Comparison of ENCODE assay signal across 12 mouse cellular contexts in the genomic region with DNA sequence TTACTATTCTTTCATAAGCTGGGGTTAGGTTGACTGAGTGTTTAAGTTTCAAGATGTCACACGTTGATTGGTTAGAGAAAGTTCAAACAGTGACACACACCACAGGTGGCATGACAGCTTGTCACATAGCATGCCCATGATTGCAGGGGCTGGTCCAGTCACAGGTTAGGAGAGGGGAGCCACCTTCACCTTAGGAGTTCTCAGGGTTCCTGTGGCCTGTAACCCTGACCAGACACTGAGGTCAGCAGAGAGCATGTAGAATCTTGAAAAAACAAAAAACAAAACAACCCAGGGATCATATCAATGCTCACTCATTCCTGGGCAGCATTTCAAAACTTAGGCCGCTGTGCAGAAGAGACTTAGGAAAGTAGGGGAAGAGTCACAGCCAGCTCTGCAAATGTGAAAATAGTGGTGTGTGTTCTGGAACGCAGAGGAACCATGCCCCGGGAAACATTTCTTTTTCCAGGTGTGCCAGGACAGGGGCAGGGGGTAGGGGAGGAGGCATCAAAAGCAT. TPM values are rescaled to one million over a fixed set of nuclear protein-coding genes. Genes with fewer than 3 reads are reported as not detected.
A peak's percentile ranks its signal among the peaks of the same experiment; 100 is the strongest.
DNase-seq lines count a peak whose midpoint lies in the region; ATAC-seq lines count a peak whose summit lies in the region.
"Had no signal": no experiment of that assay in that cellular context is flagged by ENCODE, and none has a peak within 500 bp of the region (broad histone marks: within the 10 kb centered on the region; RNA-seq: fewer than 3 reads in every experiment).

No protein-coding gene starts in this region.

- WGBS in kidney, embryonic 15.5 days: 58% methylated on average over 4 of the region's 4 CpGs
- 51% methylated on average over 4 of the region's 4 CpGs for WGBS in heart, embryonic 13.5 days
- WGBS in stomach, embryonic 15.5 days: 37% methylated on average over 4 of the region's 4 CpGs

- H3K36me3 ChIP-seq in kidney, embryonic 15.5 days: no peaks in the 10 kb centered on the region
- H3K36me3 ChIP-seq in heart, embryonic 13.5 days: no peaks in the 10 kb centered on the region
- no peaks in the 10 kb centered on the region for H3K36me3 ChIP-seq in stomach, embryonic 15.5 days

- peak overlapping the region; percentile 47 for H3K4me2 ChIP-seq in kidney, embryonic 15.5 days
- peak overlapping the region; percentile 63 for H3K4me2 ChIP-seq in heart, embryonic 13.5 days
- H3K4me2 ChIP-seq in stomach, embryonic 15.5 days: 0 out of 2 replicates have a peak overlapping the region, but pooled peaks have one; percentile 36

- ATAC-seq in kidney, embryonic 15.5 days (replicated peaks; ENCODE audit: low FRiP score): no peak; the same call in 1 of the 2 replicates
- ATAC-seq in heart, embryonic 13.5 days (ENCODE audit: extremely low read depth, insufficient number of reproducible peaks, low FRiP score, low TSS enrichment): no peak
- no peak for ATAC-seq in stomach, embryonic 15.5 days (ENCODE audit: insufficient read depth, low FRiP score, low read depth)
- ATAC-seq: forebrain, postnatal 0 days had no signal

- no peak overlapping the region for H3K9ac ChIP-seq in kidney, embryonic 15.5 days
- peak overlapping the region; percentile 62 for H3K9ac ChIP-seq in heart, embryonic 13.5 days
- H3K9ac ChIP-seq in stomach, embryonic 15.5 days: no peak overlapping the region
- H3K9ac ChIP-seq: forebrain, postnatal 0 days had no signal

- H3K27me3 ChIP-seq in kidney, embryonic 15.5 days: no peaks in the 10 kb centered on the region
- H3K27me3 ChIP-seq in heart, embryonic 13.5 days (replicated peaks): no peaks in the 10 kb centered on the region
- H3K27me3 ChIP-seq in stomach, embryonic 15.5 days (replicated peaks): no peaks in the 10 kb centered on the region

- H3K27ac ChIP-seq in kidney, embryonic 15.5 days: peak overlapping the region; percentile 19; the same call in 1 of the 2 replicates
- H3K27ac ChIP-seq in heart, embryonic 13.5 days (replicated peaks): peak overlapping the region; percentile 42; the same call in 1 of the 2 replicates
- H3K27ac ChIP-seq in stomach, embryonic 15.5 days: no peak overlapping the region

- H3K4me3 ChIP-seq in kidney, embryonic 15.5 days (replicated peaks): no peak overlapping the region; the same call in 1 of the 2 replicates
- H3K4me3 ChIP-seq in heart, embryonic 13.5 days: peak overlapping the region; percentile 30; the same call in 1 of the 2 replicates
- no peak overlapping the region for H3K4me3 ChIP-seq in stomach, embryonic 15.5 days (replicated peaks)

- H3K4me1 ChIP-seq in kidney, embryonic 15.5 days: peaks cover 21% of the 10 kb centered on the region
- peaks cover 18% of the 10 kb centered on the region for H3K4me1 ChIP-seq in heart, embryonic 13.5 days
- H3K4me1 ChIP-seq in stomach, embryonic 15.5 days: peaks cover 9% of the 10 kb centered on the region; the same call in 1 of the 2 replicates

- no peak for DNase-seq in kidney, postnatal 10 days
- DNase-seq in right cerebral cortex, postnatal 4 days: peak; percentile 1
- DNase-seq in right cerebral cortex, postnatal 25 days: no peak
- no peak for DNase-seq in frontal cortex, postnatal 14 days (ENCODE audit: low spot score in 2 of 2)
- DNase-seq: cerebellum, adult 11 months; forebrain, postnatal 0 days had no signal

- no peaks in the 10 kb centered on the region for H3K9me3 ChIP-seq in kidney, embryonic 15.5 days (replicated peaks)
- no peaks in the 10 kb centered on the region for H3K9me3 ChIP-seq in heart, embryonic 13.5 days
- no peaks in the 10 kb centered on the region for H3K9me3 ChIP-seq in stomach, embryonic 15.5 days

RNA-seq across cellular contexts. Expression of a gene that starts 8.2 kb away (rescaled TPM):
- 0.40 and 0.57 TPM in 2 replicates for polyA plus RNA-seq in kidney, embryonic 15.5 days (2015; fragmentation: Nextera tagmentation; extraction: Ambion mirVana)
- 0.64 and 0.79 TPM in 2 replicates for polyA plus RNA-seq in heart, embryonic 13.5 days (2015; fragmentation: Nextera tagmentation; extraction: Ambion mirVana)
- polyA plus RNA-seq in stomach, embryonic 15.5 days (2015; fragmentation: Nextera tagmentation; extraction: Ambion mirVana): 0.45 and 0.48 TPM in 2 replicates
- polyA plus RNA-seq: activated CD4-positive, CD25-positive, alpha-beta regulatory T cell, adult 4 months had no signal

RNA-seq across cellular contexts. Expression of a gene that starts 26.1 kb away (rescaled TPM):
- polyA plus RNA-seq in kidney, embryonic 15.5 days (2015; fragmentation: Nextera tagmentation; extraction: Ambion mirVana): 0.10 TPM in 1 of 2 replicates, not detected in the other
- not detected in 2 replicates for polyA plus RNA-seq in heart, embryonic 13.5 days (2015; fragmentation: Nextera tagmentation; extraction: Ambion mirVana)
- polyA plus RNA-seq in stomach, embryonic 15.5 days (2015; fragmentation: Nextera tagmentation; extraction: Ambion mirVana): 0.15 and 0.35 TPM in 2 replicates
- polyA plus RNA-seq: activated CD4-positive, CD25-positive, alpha-beta regulatory T cell, adult 4 months; forebrain, postnatal 0 days; stomach, embryonic 14.5 days had no signal

RNA-seq across cellular contexts. Expression of a gene that starts 31.8 kb away (rescaled TPM):
- polyA plus RNA-seq in kidney, embryonic 15.5 days (2015; fragmentation: Nextera tagmentation; extraction: Ambion mirVana): 151 and 153 TPM in 2 replicates
- polyA plus RNA-seq in heart, embryonic 13.5 days (2015; fragmentation: Nextera tagmentation; extraction: Ambion mirVana): 230 and 277 TPM in 2 replicates
- polyA plus RNA-seq in stomach, embryonic 15.5 days (2015; fragmentation: Nextera tagmentation; extraction: Ambion mirVana): 241 and 244 TPM in 2 replicates

RNA-seq across cellular contexts. Expression of a gene that starts 50.7 kb away (rescaled TPM):
- 0.47 and 0.53 TPM in 2 replicates for polyA plus RNA-seq in kidney, embryonic 15.5 days (2015; fragmentation: Nextera tagmentation; extraction: Ambion mirVana)
- polyA plus RNA-seq in heart, embryonic 13.5 days (2015; fragmentation: Nextera tagmentation; extraction: Ambion mirVana): 0.05 TPM in 1 of 2 replicates, not detected in the other
- 0.46 and 0.77 TPM in 2 replicates for polyA plus RNA-seq in stomach, embryonic 15.5 days (2015; fragmentation: Nextera tagmentation; extraction: Ambion mirVana)
- polyA plus RNA-seq: activated CD4-positive, CD25-positive, alpha-beta regulatory T cell, adult 4 months; liver, embryonic 16.5 days had no signal
